Mouse (Mus musculus): ENCODE results near the gene Galnt7.

Galnt7 gene

DNA sequence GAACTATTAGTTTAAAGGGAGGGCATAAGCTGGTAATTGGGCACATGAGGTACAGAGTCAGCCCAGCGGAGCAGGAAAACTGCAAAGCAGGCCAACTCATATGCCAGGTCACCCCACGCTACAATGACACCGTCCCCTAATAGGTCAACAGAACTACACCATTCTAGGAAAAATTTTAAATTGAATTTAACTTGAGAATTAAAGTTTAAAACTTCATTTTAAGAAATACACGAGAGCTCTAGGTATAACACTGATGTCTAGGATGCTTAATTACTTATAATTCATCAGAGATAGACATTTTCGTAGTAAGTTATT lies 67.7 kb downstream of the Galnt7 start:
- no peak for DNase-seq (ENCODE audit: low read depth, low spot score)

DNA sequence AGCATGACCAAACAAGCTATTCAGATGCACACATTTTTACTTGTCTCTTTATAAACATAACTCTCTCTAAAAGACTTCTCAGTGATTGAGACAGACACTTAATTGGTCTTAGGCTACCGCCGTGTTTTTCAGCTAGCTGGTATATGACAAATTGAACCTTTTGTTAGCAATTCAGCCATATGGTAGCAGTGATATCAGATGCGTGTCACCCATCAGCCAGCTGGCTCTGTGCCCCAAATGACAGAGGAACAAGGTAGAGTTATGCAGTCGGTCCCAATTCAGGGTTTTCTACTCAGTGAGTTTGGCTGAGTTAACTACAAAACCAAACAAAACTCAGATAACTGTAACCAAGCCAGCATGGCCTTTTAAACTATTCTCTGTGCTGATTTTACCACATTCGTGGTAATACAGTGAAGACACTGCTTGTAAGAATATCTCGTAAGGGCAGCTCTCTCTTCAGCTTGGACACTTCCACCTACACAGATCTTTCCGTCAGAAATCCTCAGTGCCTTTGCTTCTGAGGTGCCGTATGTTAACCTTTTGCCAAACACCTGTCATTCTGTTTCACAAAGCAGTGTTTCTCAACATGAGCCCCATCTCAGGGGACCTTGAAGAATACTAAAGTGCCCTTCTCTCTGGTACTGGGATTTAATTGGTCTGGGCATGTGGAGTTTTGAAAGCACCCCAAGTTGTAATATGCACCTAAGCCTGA lies 68.3 kb downstream of the Galnt7 start:
- DNase-seq (ENCODE audit: low read depth, low spot score): no peak

DNA sequence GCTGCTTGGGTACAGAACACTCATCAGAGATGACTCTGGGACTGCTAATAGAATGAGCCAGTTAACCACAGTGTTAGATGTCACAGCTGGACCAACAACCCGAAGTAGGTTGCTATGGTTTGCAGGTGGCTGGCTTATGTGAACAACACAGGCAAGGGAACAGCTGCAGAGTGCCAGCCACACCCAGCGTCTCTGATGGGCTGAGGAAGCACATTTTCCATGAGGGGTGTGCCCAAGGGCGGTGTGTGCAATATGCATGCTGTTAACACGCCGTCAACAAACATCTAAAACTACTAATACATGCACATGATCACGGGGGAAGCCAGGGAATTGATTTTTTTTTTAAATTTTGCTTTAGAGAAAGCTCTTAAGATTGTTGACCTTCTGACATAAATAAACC lies 73.0 kb downstream of the Galnt7 start:
- no peak for DNase-seq (ENCODE audit: low read depth, low spot score)

DNA sequence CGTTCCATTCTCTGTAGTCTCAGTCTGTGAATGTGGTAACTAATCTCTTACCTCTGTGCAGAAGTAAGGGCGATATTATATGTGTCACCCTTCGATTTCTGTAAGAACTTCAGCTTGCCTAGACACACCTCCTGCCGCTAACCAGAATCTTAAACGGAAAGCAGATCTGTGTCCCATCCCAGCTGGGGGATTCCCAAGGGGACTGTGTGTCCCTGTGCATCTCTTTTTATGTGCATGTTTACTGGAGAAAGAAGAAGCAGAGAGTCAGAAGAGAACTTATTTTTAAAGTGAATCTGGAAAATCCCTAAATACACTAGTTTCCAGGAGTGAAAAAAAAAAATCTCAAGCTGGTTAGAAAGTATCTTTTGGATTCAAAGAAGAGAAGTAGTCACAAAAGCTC lies 75.5 kb downstream of the Galnt7 start:
- DNase-seq (ENCODE audit: low read depth, low spot score): no peak

DNA sequence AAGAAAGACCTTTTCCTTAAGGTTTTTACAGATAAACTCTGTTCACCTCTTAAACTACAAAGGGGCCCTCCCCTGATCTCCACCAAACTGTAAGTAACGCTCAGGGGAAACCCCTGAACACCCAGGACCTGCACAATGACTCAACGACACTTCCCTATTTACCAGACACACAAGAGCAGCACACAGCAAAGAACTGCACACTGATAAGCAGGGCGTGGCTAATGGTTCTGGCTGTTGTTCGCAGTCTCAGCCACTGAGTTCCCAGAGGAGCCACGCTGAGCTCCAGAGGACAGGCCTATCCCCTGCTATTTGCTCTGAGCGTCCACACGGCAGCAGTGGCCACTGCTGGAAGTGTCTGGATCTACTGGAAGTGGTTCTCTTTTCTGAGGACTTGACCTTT lies 76.6 kb downstream of the Galnt7 start:
- DNase-seq (ENCODE audit: low read depth, low spot score): no peak

DNA sequence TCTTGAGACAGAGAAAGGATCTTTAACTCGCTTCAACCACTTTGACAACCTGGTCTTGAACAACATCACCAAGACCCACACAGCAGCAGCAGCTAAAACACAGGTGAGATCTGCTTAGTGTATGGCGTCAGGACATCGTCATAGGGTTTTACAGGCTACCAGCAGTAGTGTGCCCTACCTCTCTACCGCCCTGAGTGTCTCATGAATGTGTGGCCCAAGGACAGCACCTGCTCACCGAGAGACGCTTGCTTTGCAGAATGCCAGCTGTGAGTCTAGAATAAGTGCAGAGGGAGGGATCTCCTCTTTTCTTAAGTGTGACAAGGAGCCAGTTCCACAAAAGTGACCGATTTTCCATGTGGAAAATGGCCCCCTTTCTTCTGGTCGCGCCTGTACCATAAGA lies 77.5 kb downstream of the Galnt7 start:
- no peak for DNase-seq (ENCODE audit: low read depth, low spot score)

DNA sequence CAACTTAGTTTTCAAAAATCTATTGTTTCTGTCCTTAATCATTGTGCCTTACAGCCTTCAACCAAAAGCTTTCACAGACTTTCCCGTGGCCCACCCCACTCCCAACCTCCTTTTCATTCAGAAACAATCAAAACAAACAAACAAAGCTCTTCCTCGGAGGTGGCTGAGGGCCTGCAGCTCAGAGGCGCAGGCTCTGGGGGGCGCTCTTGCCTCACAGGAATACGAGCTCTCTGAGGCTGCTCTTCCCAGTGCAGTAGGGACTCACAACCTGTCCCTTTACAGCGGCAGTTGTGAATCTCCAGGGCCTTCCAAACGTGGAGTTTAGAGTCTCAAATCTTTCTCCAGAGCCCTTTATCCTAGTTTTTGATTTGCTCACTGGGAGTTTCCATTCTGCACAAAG lies 78.4 kb downstream of the Galnt7 start:
- DNase-seq (ENCODE audit: low read depth, low spot score): peak; percentile 65

DNA sequence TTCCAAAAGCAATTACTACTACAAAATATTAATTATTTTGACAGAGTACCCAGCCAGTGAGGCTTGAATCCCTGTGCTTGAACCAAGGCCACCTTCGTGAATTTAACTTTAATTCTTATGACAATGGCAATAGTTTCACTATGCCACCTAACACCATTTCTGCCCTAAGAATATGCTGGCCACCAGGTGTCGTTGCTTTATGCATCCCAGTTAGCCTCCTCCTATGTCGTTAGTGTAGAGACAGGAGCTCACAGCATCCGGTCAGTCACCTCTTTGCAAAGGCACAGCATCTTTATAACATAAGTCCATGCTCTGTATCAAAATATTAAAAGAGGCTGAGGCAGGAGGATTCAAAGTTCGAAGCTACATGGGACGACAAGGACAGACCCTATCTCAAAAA lies 79.0 kb downstream of the Galnt7 start:
- no peak for DNase-seq (ENCODE audit: low read depth, low spot score)

DNA sequence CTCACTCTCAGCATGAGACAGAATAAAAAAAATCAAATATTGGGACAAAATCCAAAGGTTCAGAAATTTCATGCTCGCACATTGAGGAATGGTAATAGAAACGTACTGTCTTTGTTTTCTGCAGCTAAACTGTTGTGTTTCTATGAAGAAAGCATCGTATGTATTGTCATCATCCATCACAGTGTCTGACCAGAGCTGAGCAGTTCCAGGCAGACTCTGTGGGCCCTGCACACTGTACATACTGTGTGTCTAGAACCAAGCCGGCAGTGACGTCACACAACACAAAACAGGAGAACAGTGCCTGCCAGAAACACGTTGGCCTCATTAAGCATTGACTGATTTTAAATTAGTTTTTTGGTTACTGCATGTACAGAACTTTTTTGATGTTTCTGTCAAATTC lies 82.9 kb downstream of the Galnt7 start:
- DNase-seq (ENCODE audit: low read depth, low spot score): no peak

DNA sequence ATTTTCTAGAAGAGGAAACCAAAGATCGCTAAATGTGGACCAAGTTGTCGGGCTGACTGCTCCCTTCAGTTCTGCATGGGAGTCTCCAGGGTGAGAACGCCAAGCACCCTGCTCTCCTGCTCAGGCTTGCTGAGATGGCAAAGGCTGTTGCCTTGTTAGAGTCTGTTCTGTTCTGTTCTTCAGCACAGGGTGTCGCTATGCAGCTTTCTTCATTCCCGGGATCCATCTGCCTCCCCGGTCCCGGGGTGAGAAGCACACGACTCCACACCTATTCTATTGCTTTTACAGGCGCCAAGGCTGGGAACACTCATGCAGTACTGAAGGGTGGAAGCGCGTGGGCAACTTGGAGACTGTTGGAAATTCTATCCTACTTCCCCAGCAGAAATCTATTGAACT lies 83.4 kb downstream of the Galnt7 start:
- DNase-seq (ENCODE audit: low read depth, low spot score): no peak

DNA sequence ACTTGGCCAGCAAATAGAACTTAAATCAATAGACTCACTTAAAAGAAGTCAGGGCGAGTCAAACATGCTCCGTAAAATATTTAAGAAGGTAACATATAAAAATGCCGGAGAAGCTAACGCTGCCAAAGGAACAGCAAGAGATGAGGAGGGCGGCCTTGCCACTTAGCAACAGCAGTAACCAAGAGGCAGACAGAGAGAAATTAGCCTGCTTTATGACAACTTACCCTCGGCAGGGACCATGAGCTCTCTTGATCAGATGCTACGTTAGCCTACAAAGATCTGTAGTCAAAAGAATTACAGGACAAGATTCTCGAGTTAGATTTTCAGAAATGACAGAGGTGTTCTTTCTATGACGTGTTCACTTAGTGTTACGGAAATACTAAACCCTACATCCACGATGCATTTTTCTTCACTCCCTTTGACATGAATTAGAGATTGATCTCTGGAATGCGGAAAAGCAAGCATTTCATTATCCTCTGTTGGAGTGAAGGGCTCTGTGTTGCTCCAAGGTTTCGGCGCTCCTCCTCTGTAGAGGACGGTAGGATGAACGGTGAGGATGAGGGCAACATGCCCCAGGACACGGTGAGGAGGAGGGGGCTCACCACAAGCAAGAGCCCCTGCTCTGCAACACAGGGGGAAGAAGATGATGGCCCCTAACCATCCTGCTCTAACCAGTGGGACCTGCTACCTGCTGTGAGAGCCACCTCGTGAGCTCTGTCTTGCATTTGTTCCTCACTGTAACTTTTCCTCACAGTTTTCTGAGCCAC lies 84.0 kb downstream of the Galnt7 start:
- no peak for DNase-seq (ENCODE audit: low read depth, low spot score)

DNA sequence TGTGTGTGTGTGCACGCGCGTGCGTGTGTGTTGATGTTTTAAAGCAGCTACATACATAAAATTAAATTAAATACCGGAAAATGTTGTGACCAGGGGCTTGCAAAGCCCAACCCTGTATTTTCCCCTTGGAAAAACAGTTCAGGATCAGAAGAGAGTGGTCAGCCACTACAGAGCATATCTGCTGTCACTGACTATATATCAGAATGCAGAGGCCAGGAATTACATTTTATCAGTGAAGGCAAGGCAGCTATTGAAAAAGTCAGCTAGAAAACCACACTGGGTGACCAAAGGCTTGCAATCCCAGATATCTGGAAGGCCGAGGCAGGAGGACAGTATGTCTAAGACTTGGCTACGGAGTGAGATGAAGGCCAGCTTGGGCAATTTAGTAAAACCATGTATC lies 84.8 kb downstream of the Galnt7 start:
- DNase-seq (ENCODE audit: low read depth, low spot score): no peak

DNA sequence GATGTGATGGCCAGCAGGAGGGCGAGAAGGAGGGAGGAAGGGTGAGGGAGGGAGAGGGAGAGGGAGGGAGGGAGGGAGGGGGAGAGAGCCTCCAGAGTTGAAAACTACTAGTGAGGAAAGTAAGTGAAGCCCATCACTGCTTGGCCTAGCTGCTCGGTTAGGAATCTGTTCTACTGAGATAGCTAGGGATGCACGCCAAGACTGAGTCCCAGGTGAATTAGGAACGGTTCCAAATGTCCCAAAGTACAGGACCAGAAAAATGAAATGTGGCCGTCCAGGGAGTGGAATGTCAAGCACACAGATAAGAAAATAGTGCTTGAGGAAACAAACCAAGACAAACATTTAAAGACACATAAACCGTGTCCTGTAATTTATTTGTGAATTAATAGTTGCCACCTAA lies 87.8 kb downstream of the Galnt7 start:
- no peak for DNase-seq (ENCODE audit: low read depth, low spot score)

DNA sequence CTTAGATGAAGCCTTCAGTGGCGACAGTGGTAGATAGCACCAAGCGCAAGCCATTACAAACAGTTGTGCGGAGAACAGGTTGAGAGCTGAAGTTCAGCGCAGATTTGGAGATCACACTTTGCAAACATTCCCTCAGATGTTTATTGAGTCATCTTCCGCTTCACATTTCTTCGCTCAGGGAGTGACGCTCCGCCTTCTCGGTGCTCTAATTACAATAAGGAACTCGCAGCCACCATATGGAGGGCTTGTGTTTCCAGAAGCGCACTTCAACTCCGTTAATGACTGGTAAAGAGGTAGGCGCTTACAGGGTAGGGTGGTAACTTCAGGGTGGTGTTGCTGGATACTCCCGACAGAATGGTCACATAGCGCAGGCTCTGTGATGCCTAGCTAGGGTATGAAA lies 89.1 kb downstream of the Galnt7 start:
- no peak for DNase-seq (ENCODE audit: low read depth, low spot score)

DNA sequence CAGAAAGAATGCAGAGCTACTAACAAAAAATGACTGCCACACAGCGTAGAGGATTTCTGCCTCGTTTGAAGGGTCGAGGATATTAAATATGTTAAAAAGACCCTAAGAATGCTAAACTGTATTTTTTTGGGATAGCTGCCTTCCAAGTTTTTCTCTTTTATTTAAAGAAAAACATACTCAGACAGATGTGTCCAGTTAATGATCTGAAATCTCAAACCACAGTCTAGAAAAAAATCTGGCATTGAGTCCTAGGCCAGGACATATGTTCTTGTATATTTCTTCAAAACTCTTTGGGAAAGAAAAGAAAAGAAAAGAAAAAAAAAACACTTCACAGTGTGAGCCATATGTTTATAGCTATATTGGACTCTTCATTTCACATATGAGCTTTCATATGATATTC lies 90.1 kb downstream of the Galnt7 start:
- DNase-seq (ENCODE audit: low read depth, low spot score): no peak

DNA sequence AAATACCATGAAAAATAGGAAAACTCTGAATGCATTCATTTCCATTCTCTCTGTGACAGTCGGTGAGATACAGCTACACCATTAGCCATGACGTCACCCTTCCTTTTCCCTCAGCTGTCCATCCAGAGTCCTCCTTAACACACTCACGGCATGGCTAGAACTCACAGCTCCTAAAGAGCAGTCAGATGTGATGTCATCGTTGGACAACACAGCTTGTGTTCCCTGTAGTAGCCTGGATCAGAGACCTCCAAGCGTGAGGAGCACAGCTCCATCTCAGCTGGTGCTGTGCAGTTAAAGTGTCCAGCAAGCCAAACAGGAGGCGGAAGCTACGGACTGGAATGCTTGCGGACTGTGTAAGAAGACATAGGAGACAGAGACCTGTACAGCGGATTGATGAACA lies 91.9 kb downstream of the Galnt7 start:
- DNase-seq (ENCODE audit: low read depth, low spot score): no peak

DNA sequence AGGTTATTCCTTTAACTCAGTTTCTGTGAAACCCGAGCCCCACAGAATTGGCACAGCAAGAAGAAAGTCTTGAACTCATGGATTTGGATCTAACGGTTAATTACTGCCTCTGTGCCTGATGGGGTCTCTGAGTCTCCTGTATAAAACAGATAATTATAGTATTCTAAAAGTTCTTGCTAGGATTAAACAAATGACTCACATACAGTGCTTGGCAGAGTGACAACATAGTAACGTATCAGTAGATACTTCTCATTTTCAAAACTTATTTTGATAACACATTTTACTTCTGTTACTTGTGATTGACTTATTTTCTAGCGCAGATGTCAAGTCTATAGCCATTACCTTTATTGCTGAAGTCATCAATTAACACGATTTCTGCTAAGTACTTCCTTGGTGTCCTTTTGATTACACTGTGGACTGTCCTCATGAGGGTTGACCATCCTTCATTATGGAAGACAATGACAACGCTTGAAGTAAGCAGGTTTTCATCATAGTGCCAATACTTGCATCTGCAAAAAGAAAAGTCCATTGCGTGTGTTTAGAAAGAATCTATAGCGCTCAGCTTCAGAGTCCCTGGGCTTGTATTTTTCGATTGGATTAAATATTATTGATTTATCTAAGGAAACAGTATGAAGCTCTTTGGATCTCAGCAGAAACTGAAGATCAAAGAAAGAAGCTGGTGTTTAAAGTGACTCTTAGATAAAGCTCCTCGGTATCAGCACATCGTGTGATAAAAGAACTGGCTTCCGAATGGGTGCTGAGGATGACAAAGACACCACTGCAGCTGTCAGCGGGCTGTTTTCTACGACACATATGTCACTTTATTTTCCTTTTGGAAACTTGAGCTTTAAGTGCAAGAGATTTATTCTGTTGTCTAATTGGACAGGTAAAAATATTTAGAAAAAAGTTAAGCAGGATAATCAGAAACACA lies 100.5 kb downstream of the Galnt7 start:
- DNase-seq (ENCODE audit: low read depth, low spot score): no peak

DNA sequence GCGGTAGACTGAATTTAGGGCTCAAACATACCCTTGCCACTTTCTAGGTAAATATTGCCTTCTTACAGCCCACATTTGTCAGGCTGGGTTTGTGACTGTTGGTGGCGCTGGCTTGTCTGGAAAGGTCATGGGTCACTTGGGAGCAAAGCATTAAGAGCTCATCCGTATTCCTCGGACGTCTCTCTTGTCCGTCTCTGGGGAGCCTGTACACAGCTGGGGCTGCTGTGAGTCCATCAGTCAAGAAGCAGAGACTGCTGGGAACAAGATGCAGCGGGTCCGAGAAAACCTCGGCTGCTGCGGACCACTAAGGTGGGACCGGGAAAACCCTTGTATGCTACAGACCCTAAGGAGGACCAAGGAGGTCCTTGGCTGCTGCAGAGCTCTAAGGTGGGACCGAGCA lies 105.3 kb downstream of the Galnt7 start:
- no peak for DNase-seq (ENCODE audit: low read depth, low spot score)

DNA sequence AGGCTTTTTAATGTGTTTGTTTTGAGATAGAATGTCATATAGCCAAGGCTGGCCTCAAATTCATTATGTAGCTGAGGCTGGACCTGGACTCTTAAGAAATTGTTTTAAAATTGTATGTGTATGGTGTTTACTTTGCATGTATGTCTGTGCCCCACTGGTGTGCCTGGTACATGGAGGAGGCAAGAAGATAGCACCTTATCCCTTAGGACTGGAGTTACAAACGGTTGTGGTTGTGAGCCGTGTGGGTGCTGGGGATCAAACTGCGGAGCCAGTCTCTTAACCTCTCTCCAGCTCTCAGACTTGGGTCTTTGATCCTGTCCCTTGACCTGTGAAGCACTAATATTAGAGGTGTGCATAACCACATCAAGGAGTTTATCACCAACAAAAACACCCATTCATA lies 106.0 kb downstream of the Galnt7 start:
- DNase-seq (ENCODE audit: low read depth, low spot score): no peak

DNA sequence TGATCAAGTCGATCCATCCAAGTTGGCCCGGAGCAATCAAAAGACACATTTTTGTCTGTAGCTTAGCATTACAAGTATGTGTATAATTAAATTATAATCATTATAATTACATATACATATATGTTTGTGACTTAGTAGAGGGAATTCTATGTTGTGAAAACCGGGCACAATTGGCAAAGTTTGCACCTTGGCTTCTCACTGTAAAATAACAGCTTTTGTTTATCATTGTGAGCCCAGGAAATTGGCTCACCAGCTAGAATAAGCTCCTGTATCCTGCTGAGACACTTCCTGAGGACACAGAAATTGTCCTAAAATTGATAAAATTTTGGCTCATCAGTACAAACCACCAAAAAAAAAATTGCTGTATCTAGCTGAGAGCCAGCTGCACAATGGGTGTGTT lies 106.4 kb downstream of the Galnt7 start:
- DNase-seq (ENCODE audit: low read depth, low spot score): no peak

DNA sequence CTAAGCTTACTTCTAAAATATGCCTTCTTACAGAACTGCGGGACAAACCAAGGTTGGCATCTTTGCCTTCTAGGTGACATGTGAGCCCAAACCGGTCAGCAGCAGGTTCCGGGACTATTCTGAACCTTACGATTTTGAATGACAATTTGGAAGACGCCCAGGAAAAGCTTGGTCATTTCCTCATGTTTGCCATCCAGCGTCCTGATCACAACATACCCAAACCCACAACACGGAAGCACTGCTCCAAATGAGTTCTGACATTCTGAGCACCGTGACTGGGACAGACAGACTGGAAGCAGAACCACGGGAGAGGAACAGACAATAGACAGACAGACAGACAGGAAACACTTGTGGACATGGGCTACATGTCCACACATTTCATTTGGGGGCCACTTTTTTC lies 111.4 kb downstream of the Galnt7 start:
- no peak for DNase-seq (ENCODE audit: low read depth, low spot score)

DNA sequence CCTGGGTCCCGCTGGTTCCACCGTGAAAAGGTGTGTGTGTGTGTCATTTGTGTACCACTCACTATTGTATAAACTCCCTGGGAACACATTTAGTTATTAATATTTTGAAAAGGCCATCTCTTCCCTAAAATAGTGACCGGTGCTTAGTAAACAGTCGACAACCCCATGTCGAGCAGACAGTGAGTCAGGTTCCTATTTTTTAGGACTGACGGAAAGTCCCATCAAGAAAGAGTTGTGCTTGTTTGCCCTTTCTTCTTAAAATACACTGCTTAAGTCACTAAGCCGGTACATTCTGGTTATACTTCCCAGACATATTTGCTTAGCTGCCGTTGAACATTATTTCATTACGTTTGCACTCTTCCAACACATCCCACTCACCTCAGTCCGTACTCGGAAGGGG lies 111.9 kb downstream of the Galnt7 start:
- DNase-seq (ENCODE audit: low read depth, low spot score): no peak

Measured in WW6 (cell line).